Mouse (Mus musculus): Measurements from ENCODE around the gene Mtus2.

DNA sequence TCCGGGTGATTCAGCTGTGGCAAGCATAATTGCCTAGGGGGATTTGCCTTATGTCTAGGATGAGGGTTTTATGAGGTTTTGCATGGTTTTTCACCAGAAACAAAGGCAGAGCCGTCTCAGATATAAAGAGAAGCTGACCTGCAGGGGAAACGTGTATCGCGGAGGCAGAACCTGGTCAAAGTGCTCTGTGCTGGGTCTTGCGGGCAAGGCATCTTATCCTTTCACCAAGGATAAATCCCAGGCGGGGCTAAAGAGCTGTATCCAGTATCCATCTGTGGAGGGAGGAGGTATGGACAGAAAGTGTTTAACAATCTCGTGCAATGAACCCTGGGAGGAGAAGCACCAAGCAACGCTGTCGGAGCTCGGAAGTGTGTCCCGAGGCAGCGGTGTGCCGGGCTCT, 7.2 kb upstream of the Mtus2 start:
- TF ChIP-seq CTCF (IDR thresholded peaks at IDR 0.05) (no peak), EP300 (IDR thresholded peaks at IDR 0.05) (no peak)
